Mouse (Mus musculus) forebrain, postnatal 0 days (tissue): ENCODE measurements at regions not wholly inside any gene's neighbourhood (a gene's known extent, or its start where the extent isn't known, plus 50 kb on each side); places are given as distances from the start of the nearest gene placed in this dataset.
"Not testable (repeated sequence)": the region's sequence is repeated elsewhere in the genome, so short reads cannot be mapped to it uniquely, and the experiment has no call there.

Experiments
- ATAC-seq: fragments of 200-750 bp; cut with Nextera tagmentation; 2 replicates; pipeline ENCODE4 v1.8.0; 2017; ENCODE audit warnings: mild to moderate bottlenecking, moderate library complexity
- DNase-seq: peaks from one replicate; pipeline ENCODE4 v3.0.0-alpha.2; 2015
- H3K27ac ChIP-seq: fragments of 300-500 bp; sonication (generic); 2 replicates; pipeline ENCODE4 v1.5.1; 2014; ENCODE audit warnings: low read depth, mild to moderate bottlenecking, antibody characterized with exemption, low read length, moderate library complexity, mixed read lengths
- H3K27me3 ChIP-seq: fragments of 300-500 bp; sonication (generic); 2 replicates; pipeline ENCODE4 v1.6.1; 2014; ENCODE audit warnings: mild to moderate bottlenecking, low read length, mixed read lengths; ENCODE audit not compliant: insufficient read depth
- H3K36me3 ChIP-seq: fragments of 300-500 bp; sonication (generic); 2 replicates; pipeline ENCODE4 v1.6.1; 2014; ENCODE audit warnings: mild to moderate bottlenecking, moderate library complexity; ENCODE audit not compliant: insufficient read depth
- H3K4me1 ChIP-seq: fragments of 300-500 bp; sonication (generic); 2 replicates; pipeline ENCODE4 v1.6.1; 2014; ENCODE audit warnings: antibody characterized with exemption; ENCODE audit not compliant: insufficient read depth
- H3K4me2 ChIP-seq: fragments of 300-500 bp; sonication (generic); 2 replicates; pipeline ENCODE4 v1.6.1; 2014; ENCODE audit warnings: low read depth, mild to moderate bottlenecking, moderate library complexity
- H3K4me3 ChIP-seq: fragments of 300-500 bp; sonication (generic); 2 replicates; pipeline ENCODE4 v1.5.1; 2014; ENCODE audit warnings: low read depth, low read length, mixed read lengths
- H3K9ac ChIP-seq: fragments of 300-500 bp; sonication (generic); 2 replicates; pipeline ENCODE4 v1.6.1; 2014; ENCODE audit warnings: mild to moderate bottlenecking
- H3K9me3 ChIP-seq: fragments of 300-500 bp; sonication (generic); 2 replicates; pipeline ENCODE4 v1.6.1; 2016; ENCODE audit warnings: low read length
- CTCF ChIP-seq: sonication (generic); IDR thresholded peaks from 2 replicates; pipeline ENCODE4 v1.5.1; 2016; ENCODE audit warnings: antibody characterized with exemption, control low read depth, low read depth
- WGBS: fragments of 180-500 bp; shearing (Covaris S2); extraction: QIAGEN DNeasy Blood & Tissue Kit; methylation state at CpG from one replicate; pipeline ENCODE4 v1.1.7; 2014; 5-methylcytosine and 5-hydroxymethylcytosine counted together

DNA sequence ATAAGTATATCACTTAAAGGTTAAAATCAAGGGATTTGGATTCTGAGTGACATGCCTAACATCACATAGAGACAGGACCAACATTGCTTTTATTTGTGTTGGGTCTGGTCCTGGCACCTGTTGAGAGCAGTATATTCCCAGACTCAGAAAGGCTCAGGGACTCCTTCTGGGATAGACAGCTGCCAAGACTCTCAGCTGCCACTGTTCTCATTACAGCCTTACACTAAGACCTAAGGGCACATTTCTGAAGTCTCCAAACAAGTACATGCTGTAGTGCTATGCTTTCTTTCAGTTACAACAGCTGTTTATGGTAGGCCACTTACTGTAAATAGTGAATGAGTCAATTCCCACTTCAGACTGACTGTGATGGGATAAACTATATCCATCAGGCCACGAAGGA, 77.7 kb upstream of the Fam13a start:
- ATAC-seq: peak; percentile 32; the same call in 1 of the 2 replicates
- Histone ChIP-seq H3K4me3 (no peak overlapping the region), H3K4me2 (no peak overlapping the region), H3K27ac (no peak overlapping the region), H3K4me1 (no peaks in the 10 kb centered on the region), H3K9me3 (no peaks in the 10 kb centered on the region), H3K9ac (no peak overlapping the region), H3K36me3 (no peaks in the 10 kb centered on the region), H3K27me3 (no peaks in the 10 kb centered on the region)
- 64% methylated on average over 1 of the region's 1 CpGs for WGBS
- DNase-seq: no peak
- no peak for TF ChIP-seq CTCF

DNA sequence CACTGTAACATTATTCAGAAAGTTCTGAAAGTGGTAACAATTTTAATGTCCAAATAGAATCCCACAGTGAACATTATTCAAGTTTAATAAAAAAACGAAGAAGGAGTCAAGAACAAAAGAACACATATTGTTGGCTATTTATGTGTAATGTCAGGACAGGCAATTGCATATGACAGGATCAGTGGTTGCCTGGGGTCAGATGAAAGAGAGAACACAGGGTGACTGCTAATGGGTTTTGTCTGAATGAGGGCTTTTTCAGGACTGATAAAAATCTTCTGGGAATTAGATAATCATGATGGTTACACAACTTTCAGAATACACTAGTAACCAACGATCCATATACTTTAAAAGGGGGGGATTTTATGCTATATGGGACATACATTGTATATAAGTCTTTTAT, 79.6 kb upstream of the Fam13a start:
- Histone ChIP-seq H3K4me1 (no peaks in the 10 kb centered on the region), H3K4me2 (no peak overlapping the region), H3K27ac (no peak overlapping the region), H3K4me3 (no peak overlapping the region), H3K36me3 (no peaks in the 10 kb centered on the region), H3K9ac (no peak overlapping the region), H3K27me3 (no peaks in the 10 kb centered on the region), H3K9me3 (no peaks in the 10 kb centered on the region)
- DNase-seq (no peak), ATAC-seq (no peak)
- 56% methylated on average over 2 of the region's 2 CpGs for WGBS
- no peak for TF ChIP-seq CTCF

DNA sequence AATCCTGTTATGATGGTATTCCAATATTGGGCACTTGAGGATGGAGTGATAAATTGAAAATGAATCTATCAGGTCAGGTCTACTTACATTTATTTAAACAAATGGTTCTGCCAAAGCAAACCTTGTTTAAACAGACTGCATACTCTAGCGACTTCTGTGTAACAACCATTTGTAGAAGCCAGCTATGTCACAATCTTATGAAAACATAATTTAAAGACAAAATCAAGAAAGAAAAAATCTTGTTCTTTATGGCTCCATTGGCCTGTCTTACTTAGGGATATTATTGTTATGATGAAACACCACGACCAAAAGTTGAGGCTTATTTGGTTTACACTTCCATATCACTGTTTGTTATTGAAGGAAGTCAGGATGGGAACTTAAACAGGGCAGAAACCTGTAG, 80.1 kb upstream of the Fam13a start:
- H3K4me1 ChIP-seq: no peaks in the 10 kb centered on the region
- no peak overlapping the region for H3K27ac ChIP-seq
- H3K36me3 ChIP-seq: no peaks in the 10 kb centered on the region
- TF ChIP-seq CTCF: no peak
- H3K4me3 ChIP-seq: no peak overlapping the region
- no peaks in the 10 kb centered on the region for H3K9me3 ChIP-seq
- ATAC-seq (no peak), DNase-seq (no peak)
- no peak overlapping the region for H3K4me2 ChIP-seq
- no peaks in the 10 kb centered on the region for H3K27me3 ChIP-seq
- WGBS: 81% methylated on average over 2 of the region's 2 CpGs
- H3K9ac ChIP-seq: no peak overlapping the region

DNA sequence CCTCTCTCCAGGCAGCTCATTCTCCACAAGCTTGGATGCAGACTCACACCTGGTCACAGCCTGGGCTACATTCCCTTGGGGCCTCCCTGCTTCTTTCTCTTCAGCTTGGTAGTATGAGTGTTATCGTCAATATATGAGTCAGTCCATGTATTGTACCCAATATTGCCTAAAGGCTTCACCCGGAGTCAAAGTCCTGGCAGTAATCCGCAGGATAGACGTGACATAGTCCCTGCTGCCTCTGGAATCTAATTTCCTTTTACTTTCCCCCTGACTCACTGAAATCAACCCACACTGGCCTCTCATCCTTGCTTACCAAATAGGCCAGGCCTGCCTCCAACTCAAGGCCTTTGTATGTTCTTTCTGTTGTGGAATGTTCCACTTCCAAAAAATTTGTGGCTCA, 83.8 kb upstream of the Fam13a start:
- WGBS: 86% methylated on average over 4 of the region's 4 CpGs
- no peaks in the 10 kb centered on the region for H3K36me3 ChIP-seq
- no peak for ATAC-seq
- no peak for DNase-seq
- H3K27me3 ChIP-seq: no peaks in the 10 kb centered on the region
- TF ChIP-seq CTCF: no peak
- H3K27ac ChIP-seq: no peak overlapping the region
- H3K4me1 ChIP-seq: no peaks in the 10 kb centered on the region
- no peaks in the 10 kb centered on the region for H3K9me3 ChIP-seq
- H3K4me2 ChIP-seq: no peak overlapping the region
- no peak overlapping the region for H3K4me3 ChIP-seq
- H3K9ac ChIP-seq: no peak overlapping the region

DNA sequence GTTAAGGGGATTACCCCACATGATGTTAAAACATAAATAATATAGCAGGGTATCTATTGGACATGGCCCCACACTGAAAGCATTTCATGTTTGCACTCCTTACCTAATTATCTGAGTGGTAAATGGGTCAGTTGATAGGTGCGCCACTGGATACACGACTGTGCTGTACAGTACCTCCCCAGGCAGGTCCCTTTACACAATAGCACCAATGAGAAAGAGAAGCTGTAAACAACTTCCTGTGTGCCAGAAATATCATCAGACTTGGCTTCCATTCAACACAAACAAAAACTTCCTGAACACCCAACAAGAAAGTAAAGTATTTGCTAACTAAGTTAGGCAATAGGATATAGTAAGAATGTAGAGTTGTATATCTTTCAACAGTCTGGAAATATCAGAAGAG, 76.3 kb upstream of the Tigd2 start:
- Histone ChIP-seq H3K27me3 (no peaks in the 10 kb centered on the region), H3K4me3 (no peak overlapping the region), H3K36me3 (no peaks in the 10 kb centered on the region), H3K9me3 (no peaks in the 10 kb centered on the region), H3K4me2 (no peak overlapping the region), H3K9ac (no peak overlapping the region), H3K4me1 (no peaks in the 10 kb centered on the region), H3K27ac (no peak overlapping the region)
- DNase-seq: no peak
- 64% methylated on average over 2 of the region's 2 CpGs for WGBS
- ATAC-seq: no peak
- TF ChIP-seq CTCF: no peak

DNA sequence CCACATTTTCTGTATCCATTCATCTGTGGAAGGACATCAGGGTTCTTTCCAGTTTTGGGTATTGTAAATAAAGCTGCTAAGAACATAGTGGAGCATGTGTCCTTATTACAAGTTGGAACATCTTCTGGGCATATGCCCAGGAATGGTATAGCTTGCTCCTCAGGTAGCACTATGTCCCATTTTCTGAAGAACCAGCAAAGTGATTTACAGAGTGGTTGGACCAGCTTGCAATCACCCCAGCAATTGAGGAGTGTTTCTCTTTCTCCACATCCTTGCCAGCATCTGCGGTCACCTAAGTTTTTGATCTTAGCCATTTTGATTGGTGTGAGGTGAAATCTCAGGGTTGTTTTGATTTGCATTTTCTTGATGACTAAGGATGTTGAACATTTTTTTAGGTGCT, 74.9 kb upstream of the Tigd2 start:
- H3K36me3 ChIP-seq, H3K4me1 ChIP-seq, ATAC-seq, DNase-seq, H3K4me2 ChIP-seq, H3K27ac ChIP-seq, H3K4me3 ChIP-seq, H3K9me3 ChIP-seq, H3K9ac ChIP-seq, H3K27me3 ChIP-seq: not testable (repeated sequence)
- WGBS: 100% methylated on average over 1 of the region's 1 CpGs

DNA sequence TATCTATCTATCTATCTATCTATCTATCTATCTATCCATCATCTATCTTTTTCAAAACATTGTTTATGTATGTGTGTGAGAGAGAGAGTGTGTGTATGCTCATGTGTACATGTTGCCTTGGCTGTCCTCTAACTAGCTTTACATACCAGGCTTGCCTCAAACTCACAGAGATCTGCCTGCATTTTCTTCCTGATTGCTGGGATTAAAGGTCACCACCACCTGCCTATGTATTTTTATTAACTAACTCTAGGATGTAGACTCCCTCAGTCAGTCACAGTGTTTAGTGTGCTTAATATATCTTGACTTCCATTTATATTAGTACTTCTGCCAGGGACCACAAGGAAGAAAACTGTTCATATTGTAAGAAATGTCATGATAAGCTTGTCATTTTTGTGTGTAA, 69.0 kb upstream of the Tigd2 start:
- H3K4me1 ChIP-seq: no peaks in the 10 kb centered on the region
- H3K36me3 ChIP-seq: no peaks in the 10 kb centered on the region
- no peak for TF ChIP-seq CTCF
- H3K9ac ChIP-seq: no peak overlapping the region
- ATAC-seq (no peak), DNase-seq (no peak)
- no peak overlapping the region for H3K4me2 ChIP-seq
- no peaks in the 10 kb centered on the region for H3K9me3 ChIP-seq
- no peak overlapping the region for H3K4me3 ChIP-seq
- H3K27me3 ChIP-seq: no peaks in the 10 kb centered on the region
- no peak overlapping the region for H3K27ac ChIP-seq

DNA sequence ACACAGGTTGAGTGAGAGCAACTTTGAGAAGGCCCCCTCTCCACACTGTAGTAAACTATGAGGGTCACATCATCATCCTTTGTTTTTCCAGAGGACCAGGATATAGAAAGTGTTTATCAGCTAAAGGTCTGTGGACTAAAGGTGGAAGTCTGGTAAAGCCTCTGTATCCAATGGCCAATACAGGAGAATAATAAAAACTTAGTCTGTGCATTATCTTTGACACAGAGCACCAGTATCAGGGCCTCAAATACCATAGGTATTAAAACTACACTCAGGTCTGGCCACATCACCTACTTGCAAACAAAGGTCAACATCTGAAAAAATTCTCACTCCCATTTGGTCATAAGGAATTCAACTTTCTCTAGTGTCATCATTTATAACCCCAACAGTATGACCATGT, 66.6 kb upstream of the Tigd2 start:
- no peak for ATAC-seq
- DNase-seq: no peak
- H3K4me3 ChIP-seq: no peak overlapping the region
- H3K4me2 ChIP-seq: no peak overlapping the region
- no peak overlapping the region for H3K27ac ChIP-seq
- H3K9ac ChIP-seq: no peak overlapping the region
- H3K4me1 ChIP-seq: no peaks in the 10 kb centered on the region
- H3K9me3 ChIP-seq: no peaks in the 10 kb centered on the region
- no peak for TF ChIP-seq CTCF
- no peaks in the 10 kb centered on the region for H3K27me3 ChIP-seq
- H3K36me3 ChIP-seq: no peaks in the 10 kb centered on the region
